Mouse (Mus musculus) liver, embryonic 13.5 days (tissue): ENCODE results near the gene Xylb. TPM values are rescaled to one million over a fixed set of nuclear protein-coding genes. Genes with fewer than 3 reads are reported as not detected.

Experiments used
- ATAC-seq: fragments of 200-750 bp; cut with Nextera tagmentation; 2 replicates; pipeline ENCODE4 v1.8.0; 2017; ENCODE audit warnings: low read depth, mild to moderate bottlenecking, moderate number of reproducible peaks, moderate library complexity
- DNase-seq: peaks from one replicate; pipeline ENCODE4 v3.0.0; 2022
- H3K27ac ChIP-seq: fragments of 300-500 bp; sonication (generic); 2 replicates; pipeline ENCODE4 v1.5.1; 2015; ENCODE audit warnings: moderate library complexity, mild to moderate bottlenecking, inconsistent platforms
- H3K27me3 ChIP-seq: fragments of 300-500 bp; sonication (generic); 2 replicates; pipeline ENCODE4 v1.6.1; 2015; ENCODE audit warnings: mild to moderate bottlenecking, inconsistent platforms
- H3K36me3 ChIP-seq: fragments of 300-500 bp; sonication (generic); 2 replicates; pipeline ENCODE4 v1.6.1; 2015; ENCODE audit warnings: mild to moderate bottlenecking, inconsistent platforms
- H3K4me1 ChIP-seq: fragments of 300-500 bp; sonication (generic); replicated peaks from 2 replicates; pipeline ENCODE4 v1.6.1; 2015; ENCODE audit warnings: inconsistent platforms
- H3K4me2 ChIP-seq: fragments of 300-500 bp; sonication (generic); 2 replicates; pipeline ENCODE4 v1.6.1; 2015; ENCODE audit warnings: inconsistent platforms, mild to moderate bottlenecking, moderate library complexity
- H3K4me3 ChIP-seq: fragments of 300-500 bp; sonication (generic); replicated peaks from 2 replicates; pipeline ENCODE4 v1.5.1; 2015; ENCODE audit warnings: mild to moderate bottlenecking, inconsistent platforms
- H3K9ac ChIP-seq: fragments of 300-500 bp; sonication (generic); 2 replicates; pipeline ENCODE4 v1.6.1; 2015; ENCODE audit warnings: mild to moderate bottlenecking, inconsistent platforms
- H3K9me3 ChIP-seq: fragments of 300-500 bp; sonication (generic); replicated peaks from 2 replicates; pipeline ENCODE4 v1.6.1; 2016; ENCODE audit warnings: inconsistent platforms
- WGBS: fragments of 180-500 bp; shearing (Covaris S2); methylation state at CpG from one replicate; pipeline ENCODE4 v1.1.7; 2015; ENCODE audit not compliant: insufficient replicate concordance; 5-methylcytosine and 5-hydroxymethylcytosine counted together
- polyA plus RNA-seq: library from polyadenylated mRNA; unstranded; fragments of >200 nt; fragmentation: Nextera tagmentation; extraction: Ambion mirVana; gene quantifications from 2 replicates; pipeline ENCODE4 v1.2.1, GENCODE M21; 2015

Xylb gene
- polyA plus RNA-seq, 1 experiment from 2014 or later, result 3.6 TPM

- Histone ChIP-seq H3K9me3 (no peaks in the 10 kb centered on the region), H3K27ac (peak within 1 kb of the TSS; percentile 78), H3K4me1 (peaks cover 34% of the 10 kb centered on the region), H3K36me3 (no peaks in the 10 kb centered on the region), H3K4me3 (peak within 1 kb of the TSS; percentile 69), H3K4me2 (peak within 1 kb of the TSS; percentile 81), H3K9ac (peak within 1 kb of the TSS; percentile 77), H3K27me3 (peaks cover 47% of the 10 kb centered on the region)
- DNase-seq (peak; percentile 74), ATAC-seq (peak; percentile 86)
- under 1% methylated on average over 23 of the region's 32 CpGs for WGBS
Observed at GRCm38 (mm10) chr9:119401801-119402214, 44.6 kb downstream of the Xylb start, which contains the start of gene Acvr2b. Gene Acvr2b, plus strand, starts transcription at chr9:119402118.

- peaks cover 34% of the 10 kb centered on the region for H3K4me1 ChIP-seq
- peak overlapping the region; percentile 69 for H3K4me3 ChIP-seq
- H3K4me2 ChIP-seq, result peak overlapping the region; percentile 81
- peak overlapping the region; percentile 78 for H3K27ac ChIP-seq
- WGBS, result under 1% methylated on average over 125 of the region's 127 CpGs
- peak overlapping the region; percentile 77 for H3K9ac ChIP-seq
- peak; percentile 36; the same call in 1 of the 2 replicates for ATAC-seq
- H3K9me3 ChIP-seq, result no peaks in the 10 kb centered on the region
- H3K36me3 ChIP-seq, result no peaks in the 10 kb centered on the region
- peak; percentile 20 for DNase-seq
- peaks cover 47% of the 10 kb centered on the region for H3K27me3 ChIP-seq
Observed at GRCm38 (mm10) chr9:119402253-119403235, 45.4 kb downstream of the Xylb start.

- DNase-seq (no peak), ATAC-seq (no peak)
- Histone ChIP-seq H3K36me3 (no peaks in the 10 kb centered on the region), H3K9ac (peak overlapping the region; percentile 77), H3K4me1 (peaks cover 37% of the 10 kb centered on the region), H3K27me3 (peaks cover 47% of the 10 kb centered on the region), H3K27ac (no peak overlapping the region), H3K4me3 (peak overlapping the region; percentile 69), H3K9me3 (no peaks in the 10 kb centered on the region), H3K4me2 (peak overlapping the region; percentile 81)
- under 1% methylated on average over 26 of the region's 26 CpGs for WGBS
Observed at GRCm38 (mm10) chr9:119403236-119403641, 46.1 kb downstream of the Xylb start.

- Histone ChIP-seq H3K9ac (no peak overlapping the region), H3K27me3 (peaks cover 47% of the 10 kb centered on the region), H3K36me3 (no peaks in the 10 kb centered on the region), H3K4me2 (peak overlapping the region; percentile 81; the same call in 1 of the 2 replicates), H3K4me1 (peaks cover 40% of the 10 kb centered on the region), H3K4me3 (0 out of 2 replicates have a peak overlapping the region, but pooled peaks have one; percentile 69), H3K9me3 (no peaks in the 10 kb centered on the region), H3K27ac (no peak overlapping the region)
- no peak for ATAC-seq
- 44% methylated on average over 5 of the region's 5 CpGs for WGBS
- no peak for DNase-seq
Observed at GRCm38 (mm10) chr9:119404090-119404489, 46.9 kb downstream of the Xylb start.

GRCm38 (mm10) chr9:119407884-119408283 lies 50.7 kb downstream of the Xylb start:
- DNase-seq (no peak), ATAC-seq (no peak)
- H3K4me2 ChIP-seq, result no peak overlapping the region
- peaks cover 27% of the 10 kb centered on the region for H3K27me3 ChIP-seq
- H3K9ac ChIP-seq, result no peak overlapping the region
- H3K36me3 ChIP-seq, result no peaks in the 10 kb centered on the region
- peaks cover 29% of the 10 kb centered on the region for H3K4me1 ChIP-seq
- no peak overlapping the region for H3K27ac ChIP-seq
- peaks cover 6% of the 10 kb centered on the region; the same call in 1 of the 2 replicates for H3K9me3 ChIP-seq
- H3K4me3 ChIP-seq, result no peak overlapping the region
- 80% methylated on average over 15 of the region's 15 CpGs for WGBS

- Histone ChIP-seq H3K4me3 (no peak overlapping the region), H3K27me3 (peaks cover 15% of the 10 kb centered on the region), H3K9me3 (peaks cover 6% of the 10 kb centered on the region; the same call in 1 of the 2 replicates), H3K9ac (no peak overlapping the region), H3K27ac (no peak overlapping the region), H3K4me2 (no peak overlapping the region), H3K4me1 (peaks cover 17% of the 10 kb centered on the region), H3K36me3 (no peaks in the 10 kb centered on the region)
- WGBS, result 54% methylated on average over 11 of the region's 11 CpGs
- DNase-seq, result no peak
- no peak for ATAC-seq
Observed at GRCm38 (mm10) chr9:119408898-119409664, 51.9 kb downstream of the Xylb start.

- Histone ChIP-seq H3K4me2 (no peak overlapping the region), H3K9me3 (peaks cover 6% of the 10 kb centered on the region; the same call in 1 of the 2 replicates), H3K4me3 (no peak overlapping the region), H3K36me3 (no peaks in the 10 kb centered on the region), H3K4me1 (peaks cover 16% of the 10 kb centered on the region), H3K27ac (no peak overlapping the region), H3K9ac (no peak overlapping the region), H3K27me3 (peaks cover 7% of the 10 kb centered on the region)
- no peak for ATAC-seq
- DNase-seq, result no peak
- 67% methylated on average over 5 of the region's 5 CpGs for WGBS
Observed at GRCm38 (mm10) chr9:119409864-119410263, 52.7 kb downstream of the Xylb start.

GRCm38 (mm10) chr9:119418025-119418424 lies 60.8 kb downstream of the Xylb start:
- 64% methylated on average over 18 of the region's 18 CpGs for WGBS
- Histone ChIP-seq H3K27me3 (no peaks in the 10 kb centered on the region), H3K4me1 (no peaks in the 10 kb centered on the region), H3K27ac (no peak overlapping the region), H3K9me3 (no peaks in the 10 kb centered on the region), H3K9ac (no peak overlapping the region), H3K36me3 (no peaks in the 10 kb centered on the region), H3K4me3 (no peak overlapping the region), H3K4me2 (no peak overlapping the region)
- DNase-seq, result no peak
- ATAC-seq, result no peak

- Histone ChIP-seq H3K4me3 (no peak overlapping the region), H3K9me3 (no peaks in the 10 kb centered on the region), H3K4me1 (peaks cover 2% of the 10 kb centered on the region), H3K27ac (no peak overlapping the region), H3K36me3 (no peaks in the 10 kb centered on the region), H3K4me2 (no peak overlapping the region), H3K27me3 (no peaks in the 10 kb centered on the region), H3K9ac (no peak overlapping the region)
- no peak for ATAC-seq
- 68% methylated on average over 12 of the region's 12 CpGs for WGBS
- no peak for DNase-seq
Observed at GRCm38 (mm10) chr9:119419852-119420438, 62.8 kb downstream of the Xylb start.

- no peak overlapping the region for H3K27ac ChIP-seq
Observed at GRCm38 (mm10) chr9:119425217-119425975, 68.2 kb downstream of the Xylb start.

More at GRCm38 (mm10) chr9:119425217-119425975, 68.2 kb downstream of the Xylb start:
- H3K4me3 ChIP-seq, result no peak overlapping the region
- WGBS, result 43% methylated on average over 7 of the region's 7 CpGs
- ATAC-seq (peak; percentile 52), DNase-seq (no peak)
- H3K9ac ChIP-seq, result no peak overlapping the region
- no peaks in the 10 kb centered on the region for H3K9me3 ChIP-seq
- no peak overlapping the region for H3K4me2 ChIP-seq
- no peaks in the 10 kb centered on the region for H3K27me3 ChIP-seq
- H3K36me3 ChIP-seq, result no peaks in the 10 kb centered on the region
- peaks cover 15% of the 10 kb centered on the region for H3K4me1 ChIP-seq
